Mouse (Mus musculus) heart, adult 2 months (tissue): ENCODE results near the gene Tbc1d22a.

Experiments used
- CTCF ChIP-seq: fragments of 200-600 bp; IDR thresholded peaks from 2 replicates; pipeline ENCODE4 v1.8.1; 2022; ENCODE audit warnings: antibody characterized with exemption, mild to moderate bottlenecking, moderate library complexity
- EP300 ChIP-seq: fragments of 200-500 bp; IDR thresholded peaks from 2 replicates; pipeline ENCODE4 v1.6.1; 2011; ENCODE audit warnings: low read depth, low read length, control low read depth; ENCODE audit not compliant: insufficient read depth
- POLR2A ChIP-seq: fragments of 200-500 bp; IDR thresholded peaks from 2 replicates; pipeline ENCODE4 v1.6.1; 2011; ENCODE audit warnings: mild to moderate bottlenecking, low read depth, low read length, control low read depth; ENCODE audit not compliant: insufficient read depth

DNA sequence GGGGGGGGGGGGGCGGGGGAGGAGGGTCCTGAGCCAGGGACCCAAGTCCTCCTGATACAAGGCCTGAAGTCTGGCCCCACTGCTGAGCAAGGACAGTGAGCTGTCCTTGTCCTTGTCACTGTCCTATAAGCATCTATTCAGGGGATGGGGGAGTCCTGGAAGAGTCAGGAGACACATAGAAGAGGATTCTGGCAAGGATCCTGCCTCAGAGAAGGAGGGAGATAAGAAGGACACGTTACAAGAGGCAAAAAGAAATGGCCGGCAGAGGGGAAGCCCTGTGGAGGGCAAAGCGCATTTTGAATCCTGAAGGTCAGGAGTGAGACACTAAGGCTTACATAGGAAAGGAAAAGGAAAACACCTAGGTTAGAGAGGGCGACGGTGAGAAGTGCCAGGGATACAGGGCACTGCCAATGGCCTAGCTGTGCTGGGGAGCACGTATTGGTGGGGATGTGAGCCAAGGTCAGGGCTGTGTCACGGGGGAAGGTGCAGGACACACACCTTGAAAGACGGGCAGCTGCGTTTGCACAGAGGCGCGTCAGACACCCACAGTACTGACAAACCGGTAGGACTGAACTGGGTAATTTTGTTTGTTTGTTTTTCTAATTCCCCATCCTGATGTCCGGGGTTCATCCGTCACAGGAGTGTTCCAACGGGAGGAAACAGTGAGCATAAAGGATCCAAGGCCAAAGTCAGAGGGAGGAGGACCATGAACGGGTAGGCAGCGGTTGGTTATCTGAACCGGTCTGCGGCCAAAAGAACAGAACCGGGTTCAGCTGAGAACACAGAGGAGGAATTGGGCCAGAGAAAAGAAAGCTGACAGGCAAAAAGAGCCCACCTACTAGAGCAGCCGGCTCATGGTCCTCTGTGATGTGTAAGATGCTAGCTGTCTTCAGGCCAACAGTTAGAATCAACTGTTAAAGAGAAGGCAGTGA lies 37.2 kb upstream of the Tbc1d22a start:
- TF ChIP-seq CTCF, result no peak
- TF ChIP-seq EP300, result no peak
- TF ChIP-seq POLR2A, result no peak
